Mouse (Mus musculus) CH12.LX (cell line): ENCODE measurements around the gene Crtc3. TPM values are rescaled to one million over a fixed set of nuclear protein-coding genes. Genes with fewer than 3 reads are reported as not detected.

Experiments
- DNase-seq: peaks from one replicate; pipeline ENCODE4 v3.0.0-alpha.2; 2013; ENCODE audit errors: extremely low read depth
- H3K27ac ChIP-seq: 2 replicates; pipeline ENCODE4 v1.5.1; 2012; ENCODE audit warnings: low read depth, mild to moderate bottlenecking, control low read depth, moderate library complexity; ENCODE audit not compliant: insufficient read depth
- H3K27me3 ChIP-seq: replicated peaks from 2 replicates; pipeline ENCODE3; 2012; ENCODE audit warnings: inconsistent platforms
- H3K36me3 ChIP-seq, 2 experiments: replicated peaks in 1 of 2; 2 replicates each; pipeline versions ENCODE3 to v1.6.1; 2012; ENCODE audit warnings: inconsistent platforms in 1 of 2, low read length in 1 of 2, mild to moderate bottlenecking in 1 of 2, mixed read lengths in 1 of 2, moderate library complexity in 1 of 2; ENCODE audit not compliant: control insufficient read depth in 1 of 2, insufficient read depth in 1 of 2
- H3K4me1 ChIP-seq, 2 experiments: 2 replicates each; pipeline ENCODE4 v1.6.1; 2012; ENCODE audit warnings: inconsistent platforms in 1 of 2, moderate library complexity in 1 of 2; ENCODE audit not compliant: insufficient read depth in 2 of 2, control insufficient read depth in 1 of 2
- H3K4me2 ChIP-seq: 2 replicates; pipeline ENCODE4 v1.6.1; 2012; ENCODE audit warnings: low read depth, mild to moderate bottlenecking, control low read depth; ENCODE audit not compliant: poor library complexity, insufficient read depth, severe bottlenecking
- H3K4me3 ChIP-seq, 3 experiments: fragments of 150-350 bp in 1 of 3; sonication (generic) in 1 of 3; replicated peaks in 1 of 3; 2 replicates each; pipeline versions ENCODE3 to v1.5.1; 2011 to 2012; ENCODE audit warnings: low read depth in 2 of 3, low read length in 2 of 3, mild to moderate bottlenecking in 2 of 3, moderate library complexity in 2 of 3, control low read depth in 1 of 3, improper control_type of control experiment in 1 of 3, inconsistent platforms in 1 of 3, mixed read lengths in 1 of 3; ENCODE audit not compliant: poor library complexity in 1 of 3
- H3K79me2 ChIP-seq: replicated peaks from 2 replicates; pipeline ENCODE4 v1.6.1; 2012; ENCODE audit warnings: mild to moderate bottlenecking, moderate library complexity; ENCODE audit not compliant: control insufficient read depth, poor library complexity, insufficient read depth, severe bottlenecking; ENCODE audit errors: extremely low read depth
- H3K9ac ChIP-seq: 2 replicates; pipeline ENCODE4 v1.6.1; 2012; ENCODE audit warnings: low read depth, mild to moderate bottlenecking, control low read depth, moderate library complexity; ENCODE audit not compliant: insufficient read depth
- H3K9me3 ChIP-seq: replicated peaks from 2 replicates; pipeline ENCODE3; 2012; ENCODE audit warnings: low read length, inconsistent platforms, mixed read lengths
- BHLHE40 ChIP-seq: IDR thresholded peaks from 2 replicates; pipeline ENCODE4 v1.6.1; 2011; ENCODE audit warnings: mild to moderate bottlenecking, low read depth, low read length, improper control_type of control experiment
- CHD2 ChIP-seq: IDR thresholded peaks from 2 replicates; pipeline ENCODE4 v1.6.1; 2011; ENCODE audit warnings: low read length, improper control_type of control experiment
- ELF1 ChIP-seq: IDR thresholded peaks from 2 replicates; pipeline ENCODE4 v1.6.1; 2014; ENCODE audit warnings: low read depth, mild to moderate bottlenecking, inconsistent platforms, low read length, improper control_type of control experiment
- ETS1 ChIP-seq: conservative IDR thresholded peaks from 2 replicates; pipeline ENCODE4 v1.6.1; 2012; ENCODE audit warnings: low read depth, mild to moderate bottlenecking, inconsistent platforms, low read length, improper control_type of control experiment, moderate library complexity
- HCFC1 ChIP-seq: IDR thresholded peaks from 2 replicates; pipeline ENCODE4 v1.6.1; 2012; ENCODE audit warnings: low read depth, mild to moderate bottlenecking, inconsistent platforms, low read length, improper control_type of control experiment
- IRF4 ChIP-seq: IDR thresholded peaks from 2 replicates; pipeline ENCODE4 v1.6.1; 2014; ENCODE audit warnings: low read depth, mild to moderate bottlenecking, inconsistent platforms, low read length, improper control_type of control experiment
- JUN ChIP-seq: IDR thresholded peaks from 2 replicates; pipeline ENCODE4 v1.6.1; 2011; ENCODE audit warnings: low read depth, mild to moderate bottlenecking, low read length, improper control_type of control experiment, moderate library complexity; ENCODE audit not compliant: insufficient read depth
- KAT2A ChIP-seq: IDR thresholded peaks from 2 replicates; pipeline ENCODE4 v1.6.1; 2012; ENCODE audit warnings: low read length, improper control_type of control experiment, inconsistent platforms; ENCODE audit not compliant: insufficient replicate concordance
- MAX ChIP-seq: IDR thresholded peaks from 2 replicates; pipeline ENCODE4 v1.6.1; 2011; ENCODE audit warnings: low read length, improper control_type of control experiment
- NELFE ChIP-seq: IDR thresholded peaks from 2 replicates; pipeline ENCODE4 v1.6.1; 2011; ENCODE audit warnings: low read depth, low read length, improper control_type of control experiment
- POLR2A ChIP-seq: IDR thresholded peaks from 2 replicates; pipeline ENCODE4 v1.6.1; 2011; ENCODE audit warnings: low read depth, mild to moderate bottlenecking, improper control_type of control experiment, low read length
- RCOR1 ChIP-seq: conservative IDR thresholded peaks from 2 replicates; pipeline ENCODE4 v1.6.1; 2012; ENCODE audit warnings: low read depth, mild to moderate bottlenecking, inconsistent platforms, low read length, improper control_type of control experiment
- SIN3A ChIP-seq: IDR thresholded peaks from 2 replicates; pipeline ENCODE4 v1.6.1; 2012; ENCODE audit warnings: low read length, improper control_type of control experiment, inconsistent platforms
- UBTF ChIP-seq: IDR thresholded peaks from 2 replicates; pipeline ENCODE4 v1.6.1; 2012; ENCODE audit warnings: low read depth, mild to moderate bottlenecking, inconsistent platforms, low read length, improper control_type of control experiment, moderate library complexity
- USF1 ChIP-seq: IDR thresholded peaks from 2 replicates; pipeline ENCODE4 v1.6.1; 2014; ENCODE audit warnings: low read depth, mild to moderate bottlenecking, inconsistent platforms, low read length, improper control_type of control experiment
- ZKSCAN1 ChIP-seq: IDR thresholded peaks from 2 replicates; pipeline ENCODE4 v1.6.1; 2012; ENCODE audit warnings: low read depth, inconsistent platforms, low read length, improper control_type of control experiment, borderline replicate concordance
- ZMIZ1 ChIP-seq: IDR thresholded peaks from 2 replicates; pipeline ENCODE4 v1.6.1; 2012; ENCODE audit warnings: low read depth, mild to moderate bottlenecking, inconsistent platforms, low read length, improper control_type of control experiment
- ZNF384 ChIP-seq: IDR thresholded peaks from 2 replicates; pipeline ENCODE4 v1.6.1; 2012; ENCODE audit warnings: low read depth, low read length, improper control_type of control experiment, inconsistent platforms
- dilution Hi-C: fragments of 300-500 bp; cut with MboI; formaldehyde crosslinking; loops from 2 replicates; pipeline ENCODE4 v1.14.3; 2020; ENCODE audit warnings: low sequenced_read_pairs; ENCODE audit not compliant: extremely low pct_unique_long_range_greater_than_20kb, extremely low pct_ligation_motif_present
- in situ Hi-C: fragments of 300-500 bp; cut with MboI; formaldehyde crosslinking; loops from 3 replicates; pipeline ENCODE4 v1.14.3; 2019; ENCODE audit warnings: low sequenced_read_pairs, low pct_ligation_motif_present, low pct_unique_long_range_greater_than_20kb, mixed read lengths
- polyA plus RNA-seq: library from polyadenylated mRNA; unstranded; fragments of >175 nt; gene quantifications from 2 replicates; pipeline ENCODE4 v1.2.1, GENCODE M21; 2012; ENCODE audit warnings: low read depth; ENCODE audit not compliant: insufficient read length
- total RNA-seq, 2 experiments: library from RNA; depleted of rRNA; stranded (reverse); fragments of 300-350 nt in 1 of 2; fragments of >200 nt in 1 of 2; gene quantifications; 2 replicates each; pipeline ENCODE4 v1.2.3; 2012 to 2014

Gene Crtc3
- total and polyA plus RNA-seq, 3 experiments: 1.2 to 9.1 (median 4.4) TPM

GRCm38 (mm10) chr7:80657896-80658295 is 30.8 kb downstream of the Crtc3 start:
- H3K27me3 ChIP-seq: no peaks in the 10 kb centered on the region
- H3K79me2 ChIP-seq: no peaks in the 10 kb centered on the region
- no peak overlapping the region for H3K4me2 ChIP-seq
- in situ Hi-C loops: no loop called here
- no peak overlapping the region for H3K27ac ChIP-seq
- no peak overlapping the region for H3K4me3 ChIP-seq
- H3K4me1 ChIP-seq: peaks cover 0 to 31% of the 10 kb centered on the region in 2 experiments; a peak in 3 of 4 replicates
- dilution Hi-C loops: no loop called here
- H3K9me3 ChIP-seq: no peaks in the 10 kb centered on the region
- H3K36me3 ChIP-seq: peaks cover 0 to 31% of the 10 kb centered on the region in 2 experiments
- no peak for TF ChIP-seq BHLHE40
- TF ChIP-seq POLR2A: no peak
- no peak for TF ChIP-seq SIN3A
- TF ChIP-seq UBTF: no peak
- TF ChIP-seq HCFC1: no peak
- TF ChIP-seq ELF1: no peak
- no peak for TF ChIP-seq RCOR1
- TF ChIP-seq USF1: no peak
- no peak for TF ChIP-seq KAT2A
- no peak for TF ChIP-seq ZKSCAN1
- no peak for TF ChIP-seq ETS1
- no peak overlapping the region for H3K9ac ChIP-seq
- DNase-seq: no peak

GRCm38 (mm10) chr7:80655350-80656013 is 33.2 kb downstream of the Crtc3 start:
- no peak overlapping the region for H3K9ac ChIP-seq
- H3K27me3 ChIP-seq: no peaks in the 10 kb centered on the region
- no peak overlapping the region for H3K4me3 ChIP-seq
- no peak for TF ChIP-seq NELFE
- TF ChIP-seq ETS1: no peak
- no peak for TF ChIP-seq JUN
- TF ChIP-seq MAX: no peak
- TF ChIP-seq ZMIZ1: no peak
- no peak for TF ChIP-seq CHD2
- no peak for TF ChIP-seq IRF4
- no peak for TF ChIP-seq SIN3A
- TF ChIP-seq ZNF384: no peak
- no peaks in the 10 kb centered on the region for H3K9me3 ChIP-seq
- H3K27ac ChIP-seq: no peak overlapping the region
- dilution Hi-C loops: no loop called here
- H3K79me2 ChIP-seq: no peaks in the 10 kb centered on the region
- no peak for DNase-seq
- H3K4me1 ChIP-seq: peaks cover 3 to 44% of the 10 kb centered on the region in 2 experiments
- in situ Hi-C loops: no loop called here
- H3K36me3 ChIP-seq: peaks cover 0 to 27% of the 10 kb centered on the region in 2 experiments
- H3K4me2 ChIP-seq: no peak overlapping the region
